Mouse (Mus musculus) hindbrain, embryonic 14.5 days (tissue): ENCODE measurements around the gene Elmod3. TPM values are rescaled to one million over a fixed set of nuclear protein-coding genes. Genes with fewer than 3 reads are reported as not detected.

Experiments
- ATAC-seq: fragments of 200-750 bp; cut with Nextera tagmentation; 2 replicates; pipeline ENCODE4 v1.8.0; 2017; ENCODE audit warnings: moderate number of reproducible peaks, mild to moderate bottlenecking, moderate TSS enrichment, moderate library complexity; ENCODE audit not compliant: low FRiP score
- DNase-seq: peaks from one replicate; pipeline ENCODE4 v3.0.0-alpha.2; 2015; ENCODE audit warnings: low spot score
- H3K27ac ChIP-seq: fragments of 300-500 bp; sonication (generic); 2 replicates; pipeline ENCODE4 v1.5.1; 2014; ENCODE audit warnings: mild to moderate bottlenecking, moderate library complexity
- H3K27me3 ChIP-seq: fragments of 300-500 bp; sonication (generic); 2 replicates; pipeline ENCODE4 v1.6.1; 2014; ENCODE audit warnings: mild to moderate bottlenecking, low read length, mixed read lengths; ENCODE audit not compliant: control insufficient read depth, insufficient read depth
- H3K36me3 ChIP-seq: fragments of 300-500 bp; sonication (generic); replicated peaks from 2 replicates; pipeline ENCODE4 v1.6.1; 2014; ENCODE audit not compliant: control insufficient read depth, insufficient read depth
- H3K4me1 ChIP-seq: fragments of 300-500 bp; sonication (generic); replicated peaks from 2 replicates; pipeline ENCODE4 v1.6.1; 2014; ENCODE audit warnings: antibody characterized with exemption, low read length, mixed read lengths; ENCODE audit not compliant: control insufficient read depth, insufficient read depth
- H3K4me2 ChIP-seq: fragments of 300-500 bp; sonication (generic); replicated peaks from 2 replicates; pipeline ENCODE4 v1.6.1; 2014; ENCODE audit warnings: mild to moderate bottlenecking, moderate library complexity
- H3K4me3 ChIP-seq: fragments of 300-500 bp; sonication (generic); replicated peaks from 2 replicates; pipeline ENCODE4 v1.5.1; 2014; ENCODE audit warnings: mild to moderate bottlenecking, low read length
- H3K9ac ChIP-seq: fragments of 300-500 bp; sonication (generic); 2 replicates; pipeline ENCODE4 v1.6.1; 2014
- H3K9me3 ChIP-seq: fragments of 300-500 bp; sonication (generic); 2 replicates; pipeline ENCODE4 v1.6.1; 2016; ENCODE audit warnings: low read length; ENCODE audit not compliant: control insufficient read depth
- WGBS: fragments of 180-500 bp; shearing (Covaris S2); extraction: QIAGEN DNeasy Blood & Tissue Kit; methylation state at CpG from one replicate; pipeline ENCODE4 v1.1.7; 2014; 5-methylcytosine and 5-hydroxymethylcytosine counted together
- polyA plus RNA-seq: library from polyadenylated mRNA; unstranded; fragments of >200 nt; fragmentation: Nextera tagmentation; extraction: Ambion mirVana; gene quantifications from 2 replicates; pipeline ENCODE4 v1.2.1, GENCODE M21; 2014

Elmod3 gene
- polyA plus RNA-seq, 1 experiment from 2014 or later, result 16.8 TPM

GRCm38 (mm10) chr6:72547862-72548261 is 50.4 kb downstream of the Elmod3 start:
- no peak overlapping the region for H3K9ac ChIP-seq
- no peak for ATAC-seq
- H3K36me3 ChIP-seq, result no peaks in the 10 kb centered on the region
- no peaks in the 10 kb centered on the region for H3K27me3 ChIP-seq
- H3K9me3 ChIP-seq, result no peaks in the 10 kb centered on the region
- no peak overlapping the region for H3K4me3 ChIP-seq
- no peak for DNase-seq
- H3K4me1 ChIP-seq, result peaks cover 6% of the 10 kb centered on the region
- 90% methylated on average over 3 of the region's 3 CpGs for WGBS
- H3K27ac ChIP-seq, result no peak overlapping the region
- no peak overlapping the region for H3K4me2 ChIP-seq

- no peak for DNase-seq
- H3K4me2 ChIP-seq, result no peak overlapping the region
- H3K4me1 ChIP-seq, result no peaks in the 10 kb centered on the region
- no peak overlapping the region for H3K4me3 ChIP-seq
- H3K27me3 ChIP-seq, result no peaks in the 10 kb centered on the region
- H3K27ac ChIP-seq, result no peak overlapping the region
- WGBS, result 93% methylated on average over 2 of the region's 2 CpGs
- no peaks in the 10 kb centered on the region for H3K9me3 ChIP-seq
- H3K36me3 ChIP-seq, result no peaks in the 10 kb centered on the region
- no peak overlapping the region for H3K9ac ChIP-seq
- ATAC-seq, result no peak
These were observed 51.1 kb downstream of the Elmod3 start for GRCm38 (mm10) chr6:72547121-72547520.

GRCm38 (mm10) chr6:72545377-72545776 is 52.8 kb downstream of the Elmod3 start:
- ATAC-seq (no peak), DNase-seq (no peak)
- Histone ChIP-seq H3K27me3 (no peaks in the 10 kb centered on the region), H3K27ac (no peak overlapping the region), H3K9me3 (no peaks in the 10 kb centered on the region), H3K9ac (no peak overlapping the region), H3K4me2 (no peak overlapping the region), H3K4me3 (no peak overlapping the region), H3K36me3 (no peaks in the 10 kb centered on the region), H3K4me1 (no peaks in the 10 kb centered on the region)
- WGBS, result 52% methylated on average over 7 of the region's 7 CpGs

- ATAC-seq (no peak), DNase-seq (no peak)
- 0 out of 2 replicates have a peak within 1 kb of the TSS, but pooled peaks have one; percentile 51 for H3K27ac ChIP-seq
- H3K4me1 ChIP-seq, result no peaks in the 10 kb centered on the region
- no peak within 1 kb of the TSS for H3K4me3 ChIP-seq
- no peak within 1 kb of the TSS; the same call in 1 of the 2 replicates for H3K9ac ChIP-seq
- H3K9me3 ChIP-seq, result no peaks in the 10 kb centered on the region
- H3K36me3 ChIP-seq, result no peaks in the 10 kb centered on the region
- H3K27me3 ChIP-seq, result no peaks in the 10 kb centered on the region
- 18% methylated on average over 23 of the region's 23 CpGs for WGBS
- H3K4me2 ChIP-seq, result peak within 1 kb of the TSS; percentile 31
These were observed 53.8 kb downstream of the Elmod3 start, which contains the start of gene Capg for GRCm38 (mm10) chr6:72544283-72544987. Capg (plus strand) TSS chr6:72544391.

- ATAC-seq (no peak), DNase-seq (no peak)
- Histone ChIP-seq H3K9me3 (no peaks in the 10 kb centered on the region), H3K4me3 (no peak overlapping the region), H3K27me3 (no peaks in the 10 kb centered on the region), H3K36me3 (no peaks in the 10 kb centered on the region), H3K4me1 (peaks cover under 1% of the 10 kb centered on the region; the same call in 1 of the 2 replicates), H3K27ac (0 out of 2 replicates have a peak overlapping the region, but pooled peaks have one; percentile 51), H3K9ac (no peak overlapping the region), H3K4me2 (no peak overlapping the region)
- 64% methylated on average over 12 of the region's 12 CpGs for WGBS
These were observed 54.9 kb downstream of the Elmod3 start for GRCm38 (mm10) chr6:72543265-72543850.

- Histone ChIP-seq H3K9ac (peak overlapping the region; percentile 66), H3K4me3 (peak overlapping the region; percentile 39), H3K27me3 (no peaks in the 10 kb centered on the region), H3K27ac (peak overlapping the region; percentile 52), H3K4me2 (peak overlapping the region; percentile 68), H3K36me3 (no peaks in the 10 kb centered on the region), H3K4me1 (peaks cover 5% of the 10 kb centered on the region), H3K9me3 (no peaks in the 10 kb centered on the region)
- under 1% methylated on average over 16 of the region's 16 CpGs for WGBS
- peak; percentile 95 for ATAC-seq
- DNase-seq, result peak; percentile 85
These were observed 59.6 kb downstream of the Elmod3 start for GRCm38 (mm10) chr6:72538562-72539031.

GRCm38 (mm10) chr6:72537998-72538500 is 60.2 kb downstream of the Elmod3 start:
- H3K4me2 ChIP-seq, result peak overlapping the region; percentile 68
- H3K9me3 ChIP-seq, result no peaks in the 10 kb centered on the region
- DNase-seq, result no peak
- ATAC-seq, result no peak
- H3K27me3 ChIP-seq, result no peaks in the 10 kb centered on the region
- peak overlapping the region; percentile 66 for H3K9ac ChIP-seq
- H3K36me3 ChIP-seq, result no peaks in the 10 kb centered on the region
- peaks cover 6% of the 10 kb centered on the region for H3K4me1 ChIP-seq
- peak overlapping the region; percentile 52 for H3K27ac ChIP-seq
- WGBS, result 54% methylated on average over 10 of the region's 10 CpGs
- peak overlapping the region; percentile 39 for H3K4me3 ChIP-seq

GRCm38 (mm10) chr6:72535165-72535564 is 63.0 kb downstream of the Elmod3 start:
- WGBS, result 3% methylated on average over 9 of the region's 9 CpGs
- H3K4me3 ChIP-seq, result no peak overlapping the region

GRCm38 (mm10) chr6:72534035-72534809 is 64.0 kb downstream of the Elmod3 start:
- H3K9ac ChIP-seq, result no peak overlapping the region
- no peaks in the 10 kb centered on the region for H3K9me3 ChIP-seq
- peaks cover 14% of the 10 kb centered on the region for H3K4me1 ChIP-seq
- no peak overlapping the region for H3K4me2 ChIP-seq
- H3K27me3 ChIP-seq, result no peaks in the 10 kb centered on the region
- no peaks in the 10 kb centered on the region for H3K36me3 ChIP-seq
- 0 out of 2 replicates have a peak overlapping the region, but pooled peaks have one; percentile 11 for H3K27ac ChIP-seq
- 39% methylated on average over 9 of the region's 9 CpGs for WGBS
- H3K4me3 ChIP-seq, result no peak overlapping the region
- peak; percentile 87 for DNase-seq
- ATAC-seq, result peak; percentile 59

More at GRCm38 (mm10) chr6:72535165-72535564, 63.0 kb downstream of the Elmod3 start:
- no peaks in the 10 kb centered on the region for H3K27me3 ChIP-seq
- peak; percentile 91 for DNase-seq
- peaks cover 14% of the 10 kb centered on the region for H3K4me1 ChIP-seq
- peak overlapping the region; percentile 47 for H3K4me2 ChIP-seq
- no peak for ATAC-seq
- H3K9ac ChIP-seq, result no peak overlapping the region
- peak overlapping the region; percentile 49; the same call in 1 of the 2 replicates for H3K27ac ChIP-seq
- no peaks in the 10 kb centered on the region for H3K9me3 ChIP-seq
- no peaks in the 10 kb centered on the region for H3K36me3 ChIP-seq
